Mouse (Mus musculus) mesoderm, embryonic 11.5 days (tissue): ENCODE results near the gene Myadm.

ENCODE experiments used
- DNase-seq: peaks from one replicate; pipeline ENCODE4 v3.0.0-alpha.2; 2012; ENCODE audit warnings: low read depth, low spot score

Myadm gene

DNA sequence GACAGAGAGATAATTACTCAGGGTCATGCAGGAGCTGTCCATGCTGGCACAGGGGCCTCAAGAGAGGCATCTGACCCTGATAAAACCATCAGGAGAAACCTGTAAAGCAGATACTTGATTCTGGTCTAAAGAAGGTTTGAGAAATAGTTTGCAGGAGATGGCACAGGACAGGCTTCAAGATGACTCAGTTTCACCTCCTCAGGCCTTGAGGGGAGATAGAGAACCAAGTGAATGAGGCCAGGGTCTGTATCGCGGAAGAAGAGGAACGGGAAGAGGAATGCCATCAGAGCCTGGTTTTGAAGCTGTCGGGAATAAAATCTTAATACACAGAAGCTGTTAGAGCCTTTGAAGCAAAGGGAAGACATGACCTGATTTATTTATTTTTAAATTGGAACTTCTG is 28.8 kb downstream of the Myadm start:
- DNase-seq: no peak

DNA sequence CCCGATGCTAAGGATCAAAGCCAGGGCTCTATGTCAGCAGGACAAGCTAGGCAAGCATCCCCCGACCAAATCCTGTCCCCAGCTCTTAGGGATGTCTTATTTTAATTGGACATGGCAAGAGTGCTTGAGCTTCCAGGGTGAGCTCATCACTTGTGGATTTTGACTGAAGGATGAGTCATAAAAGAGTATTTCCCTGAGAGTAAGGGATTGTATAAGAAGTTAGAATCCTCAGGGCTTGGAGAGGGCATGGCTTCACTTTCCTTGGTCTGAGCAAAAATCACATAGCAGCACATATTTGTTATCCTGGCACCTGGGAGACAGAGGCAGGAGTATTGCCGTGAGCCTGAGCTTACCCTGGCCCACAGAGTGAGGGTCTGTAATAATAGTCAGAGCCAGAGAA is 32.0 kb downstream of the Myadm start:
- no peak for DNase-seq

DNA sequence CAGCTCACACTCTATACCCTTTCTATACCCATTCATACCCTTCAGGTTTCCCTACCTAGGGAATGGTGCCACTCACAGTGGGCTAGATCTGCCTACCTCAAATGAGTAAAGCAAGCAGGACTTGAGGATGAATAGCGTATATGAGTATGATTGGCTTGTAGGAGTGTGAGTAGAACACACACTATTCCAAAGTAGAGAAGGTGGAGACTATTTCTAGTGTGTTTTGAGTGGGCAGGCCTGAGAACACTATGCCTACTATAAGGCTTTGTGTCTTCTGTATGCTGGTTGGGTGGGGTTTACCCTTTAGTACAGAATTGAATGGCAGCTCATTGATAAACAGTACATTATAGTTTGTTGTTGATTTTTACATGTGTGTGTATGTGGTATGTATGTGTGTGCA is 34.9 kb downstream of the Myadm start:
- DNase-seq: no peak

DNA sequence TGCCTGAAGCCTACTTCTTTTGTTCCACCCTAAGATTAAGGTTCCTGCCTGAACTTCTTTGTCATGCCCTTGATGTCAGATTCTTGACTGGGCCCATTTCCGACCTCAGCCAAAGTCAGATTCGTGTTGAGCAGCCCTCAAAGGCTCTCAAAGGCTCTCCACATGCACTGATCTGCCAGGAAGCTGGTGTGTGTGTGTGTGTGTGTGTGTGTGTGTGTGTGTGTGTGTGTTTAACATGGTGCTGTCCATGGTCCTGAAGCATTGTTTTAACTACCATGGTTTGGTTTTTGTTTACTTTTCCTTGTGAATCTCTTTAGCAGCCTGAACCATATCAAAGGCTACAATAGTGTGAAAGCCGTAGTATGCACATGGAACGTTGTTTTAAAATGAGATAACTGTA is 39.1 kb downstream of the Myadm start:
- peak; percentile 32 for DNase-seq

DNA sequence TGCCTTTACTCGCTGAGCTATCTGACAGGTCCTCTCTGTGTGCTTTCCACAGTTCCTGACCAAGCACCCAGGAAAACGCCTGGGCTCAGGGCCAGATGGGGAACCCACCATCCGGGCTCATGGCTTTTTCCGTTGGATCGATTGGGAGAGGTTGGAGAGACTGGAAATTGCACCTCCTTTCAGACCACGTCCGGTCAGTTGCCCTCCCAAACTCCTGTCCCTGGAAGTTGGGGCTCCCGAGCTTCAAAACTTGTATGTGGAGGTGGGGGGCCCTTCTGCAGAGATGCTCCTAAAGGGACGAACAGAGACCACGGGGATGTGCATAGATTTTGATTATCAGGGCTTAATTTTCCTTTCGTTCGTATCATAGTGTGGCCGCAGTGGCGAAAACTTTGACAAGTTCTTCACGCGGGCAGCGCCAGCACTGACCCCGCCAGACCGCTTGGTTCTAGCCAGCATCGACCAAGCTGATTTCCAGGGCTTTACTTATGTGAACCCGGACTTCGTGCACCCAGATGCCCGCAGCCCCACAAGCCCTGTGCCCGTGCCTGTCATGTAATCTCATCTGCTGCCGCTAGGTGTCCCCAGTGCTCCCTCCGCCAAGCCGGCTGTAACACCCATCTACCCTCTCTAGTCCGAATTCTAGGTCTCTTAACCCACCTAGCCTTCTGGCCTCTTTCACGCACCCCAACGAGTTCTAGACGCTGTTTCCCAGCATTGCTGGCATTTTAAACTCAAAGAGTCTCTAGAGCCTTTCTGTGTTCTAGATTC is 41.1 kb downstream of the Myadm start:
- peak; percentile 82 for DNase-seq

DNA sequence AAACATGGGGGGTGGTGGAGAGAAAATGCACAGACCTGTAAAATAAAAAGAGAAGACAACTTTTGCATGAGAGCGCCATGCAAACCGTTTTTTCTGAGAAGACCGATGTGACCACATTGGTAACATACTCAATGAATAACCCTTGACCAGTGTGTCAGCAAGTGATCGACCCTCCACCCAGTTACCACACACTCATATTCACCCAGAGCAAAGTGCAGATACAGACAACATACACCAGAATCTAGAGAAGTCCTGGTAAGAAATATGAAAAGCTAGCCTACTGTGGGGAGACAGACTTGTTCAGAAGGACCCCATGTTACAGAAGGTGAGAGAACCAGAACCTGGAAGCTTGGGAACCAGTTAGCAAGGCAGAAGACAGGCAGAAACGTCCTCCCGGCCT is 42.3 kb downstream of the Myadm start:
- no peak for DNase-seq

DNA sequence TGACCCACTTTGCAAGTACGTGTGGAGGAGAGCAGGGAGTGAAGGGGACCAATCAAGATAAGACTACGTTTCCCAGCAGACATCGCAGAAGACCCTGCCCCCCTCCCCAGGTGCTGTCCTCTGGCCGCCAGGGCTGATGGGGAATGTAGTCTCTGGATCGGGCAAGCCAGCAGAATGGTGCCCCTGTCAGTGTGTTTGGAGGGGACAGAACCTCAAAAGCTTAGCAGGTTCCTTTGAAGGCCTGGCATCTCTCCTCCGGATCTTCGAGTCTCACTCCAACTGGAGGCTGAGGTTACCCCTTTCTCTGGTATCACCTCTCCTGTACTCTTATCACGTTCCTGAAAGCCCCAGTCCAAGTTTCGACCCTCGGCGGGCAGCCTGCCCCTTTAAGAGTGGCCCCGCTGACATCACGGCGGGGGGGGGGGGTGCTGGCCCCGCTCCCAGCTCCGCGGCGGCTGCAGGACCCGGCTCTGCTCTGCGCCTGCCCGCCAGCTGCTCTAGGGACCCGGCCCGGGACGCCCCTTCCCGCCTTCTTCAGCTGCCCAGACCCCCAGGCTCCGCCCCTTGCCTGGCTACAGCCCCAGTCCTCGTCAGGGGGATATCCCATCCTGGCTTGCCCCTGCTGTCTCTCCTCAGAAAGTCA is 42.8 kb downstream of the Myadm start:
- DNase-seq: peak; percentile 90

DNA sequence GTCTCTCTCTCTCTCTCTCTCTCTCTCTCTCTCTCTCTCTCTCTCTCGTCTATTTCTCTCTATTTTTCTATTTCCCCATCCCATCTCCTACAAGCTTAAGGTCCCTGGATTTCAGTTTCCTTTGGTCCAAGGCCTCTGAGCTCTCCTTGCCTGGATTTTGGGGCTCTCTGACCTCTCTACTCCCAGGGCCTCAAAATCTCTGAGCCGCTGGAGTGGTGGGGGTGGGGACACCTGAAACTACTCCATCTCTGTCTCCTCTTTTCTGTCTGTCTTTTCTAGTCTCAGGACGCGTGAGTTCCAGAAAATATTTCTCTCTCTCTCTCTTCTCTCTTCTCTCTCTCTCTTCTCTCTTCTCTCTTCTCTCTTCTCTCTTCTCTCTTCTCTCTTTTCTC is 43.3 kb downstream of the Myadm start:
- DNase-seq: no peak

DNA sequence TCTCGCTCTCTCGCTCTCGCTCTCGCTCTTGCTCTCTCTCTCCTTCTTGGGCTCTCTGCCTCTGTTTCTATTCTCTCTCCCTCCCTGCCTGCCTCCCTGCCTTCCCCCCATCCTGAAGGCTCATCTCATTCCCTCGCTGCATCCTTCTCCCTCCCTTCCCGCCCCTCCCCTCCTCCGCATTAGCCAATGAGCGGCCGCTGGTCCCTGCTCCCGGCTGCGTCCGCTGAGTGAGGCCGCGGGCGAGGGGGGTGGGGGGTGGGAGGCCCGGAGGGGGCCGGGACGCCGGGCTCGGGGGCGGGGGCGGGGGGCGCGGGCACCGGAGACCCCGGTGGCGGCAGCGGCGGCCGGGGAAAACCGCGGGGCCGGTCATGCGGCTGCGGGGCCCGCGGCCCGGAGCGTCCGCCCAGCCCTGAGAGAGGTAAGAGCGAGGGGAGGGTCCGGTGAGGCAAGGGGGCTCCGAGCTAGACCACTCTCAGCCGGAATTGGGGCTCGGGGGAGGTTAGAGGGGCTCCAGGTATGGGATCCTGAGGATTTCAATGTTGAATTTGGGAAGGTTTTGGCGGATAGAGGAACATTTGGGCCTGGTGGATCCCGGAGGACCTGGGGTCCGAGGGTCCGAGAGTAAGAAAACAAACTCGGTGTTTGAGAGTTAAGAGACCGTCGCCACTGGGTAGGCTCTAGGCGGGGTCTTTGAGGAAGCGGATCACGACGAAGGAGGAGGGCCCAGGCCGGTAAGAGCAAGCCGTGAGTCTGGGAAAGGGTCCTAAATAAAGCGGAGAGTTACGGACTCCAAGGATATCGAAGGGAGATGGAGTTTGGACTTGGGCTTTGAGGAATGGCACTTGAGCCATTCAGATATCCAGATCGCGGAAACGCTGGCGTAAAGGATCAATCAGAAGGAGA is 44.0 kb downstream of the Myadm start, which contains the start of gene Cacng7:
Cacng7 (plus strand) TSS at position 337 of the 903 bp plus-strand sequence.
- DNase-seq: peak; percentile 78

DNA sequence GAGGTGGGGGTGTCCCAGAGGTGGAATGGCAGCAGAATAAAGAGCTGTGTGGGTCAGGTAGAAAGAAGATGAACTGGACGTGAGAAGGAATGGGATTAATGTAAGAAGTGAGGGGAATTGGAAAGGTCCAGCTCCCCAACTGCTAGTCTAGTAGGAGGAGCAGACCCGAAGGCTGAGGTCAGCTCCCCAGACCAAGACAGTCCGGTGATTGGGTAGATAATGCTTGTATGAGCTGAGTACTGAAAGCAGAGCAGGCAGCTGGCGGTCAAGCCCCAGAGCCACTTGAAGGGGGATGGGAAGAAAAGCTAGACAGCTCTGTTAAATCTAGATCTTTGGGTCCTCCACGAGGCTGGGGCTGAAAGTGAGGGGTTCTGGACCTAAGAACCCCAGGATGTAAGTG is 44.7 kb downstream of the Myadm start:
- DNase-seq: peak; percentile 12

DNA sequence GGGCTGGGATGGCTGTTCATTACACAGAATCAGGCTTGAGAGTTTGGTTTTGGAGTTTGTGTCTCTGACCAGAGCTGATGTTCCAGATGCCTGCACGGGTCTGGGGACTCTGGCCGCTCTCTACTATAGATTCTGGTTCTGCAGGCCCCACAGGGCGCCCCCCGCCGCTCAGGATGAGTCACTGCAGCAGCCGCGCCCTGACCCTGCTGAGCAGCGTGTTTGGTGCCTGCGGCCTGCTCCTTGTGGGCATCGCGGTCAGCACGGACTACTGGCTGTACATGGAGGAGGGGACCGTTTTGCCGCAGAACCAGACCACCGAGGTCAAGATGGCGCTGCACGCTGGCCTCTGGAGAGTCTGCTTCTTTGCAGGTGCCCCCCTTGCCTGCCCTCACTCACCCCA is 47.5 kb downstream of the Myadm start:
- DNase-seq: no peak

DNA sequence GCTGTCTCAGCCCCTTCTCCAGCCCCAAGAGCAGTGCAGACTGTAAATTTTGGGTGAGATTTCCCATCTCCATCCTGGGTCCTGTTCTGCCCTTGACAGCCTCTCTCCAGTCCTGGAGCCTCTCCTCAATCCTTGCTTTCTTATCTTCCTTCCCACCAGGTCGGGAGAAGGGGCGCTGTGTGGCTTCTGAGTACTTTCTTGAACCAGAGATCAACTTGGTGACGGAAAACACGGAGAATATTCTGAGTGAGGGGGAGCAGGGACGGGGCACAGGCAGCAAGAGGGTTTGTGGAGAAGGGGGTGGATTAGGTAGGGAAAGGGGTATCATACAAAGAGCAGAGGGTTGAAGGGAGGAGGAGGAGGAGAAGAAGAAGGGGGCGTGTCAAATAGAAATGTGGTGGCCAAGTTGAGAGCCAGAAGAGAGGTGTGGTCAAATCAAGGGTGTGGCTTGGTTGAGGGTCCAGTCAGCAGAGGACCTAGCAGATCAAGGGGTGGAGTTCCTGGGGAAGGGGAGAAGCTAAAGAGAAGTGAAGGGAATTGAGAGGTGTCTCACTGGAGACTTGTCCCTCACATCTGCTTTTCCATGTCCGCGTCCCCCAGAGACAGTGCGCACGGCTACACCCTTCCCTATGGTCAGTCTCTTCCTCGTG is 49.5 kb downstream of the Myadm start:
- DNase-seq: no peak

DNA sequence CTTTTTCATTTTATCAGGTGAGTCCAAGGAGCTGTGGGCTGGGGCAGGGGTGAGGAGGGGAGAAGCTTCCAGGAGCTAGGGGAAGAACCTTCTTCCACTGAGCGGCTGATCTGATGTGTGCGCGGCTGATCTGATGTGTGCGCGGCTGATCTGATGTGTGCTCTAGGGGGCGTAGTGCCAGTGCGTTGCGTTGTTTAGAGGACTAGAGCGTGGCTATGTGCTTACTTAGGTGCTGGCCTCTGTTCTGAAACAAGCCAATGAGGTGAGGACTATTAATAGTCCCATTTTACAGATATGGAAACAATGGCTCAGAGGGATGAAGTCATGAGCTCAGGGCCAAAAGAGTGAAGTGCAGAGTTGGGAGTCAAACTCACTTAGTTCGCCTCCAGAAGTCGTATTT is 50.1 kb downstream of the Myadm start:
- DNase-seq: no peak

DNA sequence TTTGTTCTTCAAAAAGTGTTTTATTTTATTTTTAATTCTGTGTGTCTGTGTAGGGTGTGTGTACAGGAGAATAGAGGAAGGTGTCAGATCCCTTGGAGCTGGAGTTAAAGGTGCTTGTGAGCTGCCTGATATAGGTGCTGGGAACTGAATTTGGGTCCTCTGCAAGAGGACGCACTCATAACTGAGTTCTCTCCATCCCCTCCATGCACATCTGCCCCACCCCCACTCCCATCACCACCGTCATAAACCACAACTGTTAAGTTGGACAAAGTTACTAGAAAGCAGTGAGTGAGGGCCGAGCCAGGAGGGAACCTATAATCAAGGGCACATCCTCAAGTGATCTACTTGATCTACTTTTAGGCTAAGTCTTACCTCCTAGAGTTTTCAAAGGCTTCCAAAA is 55.0 kb downstream of the Myadm start:
- no peak for DNase-seq

DNA sequence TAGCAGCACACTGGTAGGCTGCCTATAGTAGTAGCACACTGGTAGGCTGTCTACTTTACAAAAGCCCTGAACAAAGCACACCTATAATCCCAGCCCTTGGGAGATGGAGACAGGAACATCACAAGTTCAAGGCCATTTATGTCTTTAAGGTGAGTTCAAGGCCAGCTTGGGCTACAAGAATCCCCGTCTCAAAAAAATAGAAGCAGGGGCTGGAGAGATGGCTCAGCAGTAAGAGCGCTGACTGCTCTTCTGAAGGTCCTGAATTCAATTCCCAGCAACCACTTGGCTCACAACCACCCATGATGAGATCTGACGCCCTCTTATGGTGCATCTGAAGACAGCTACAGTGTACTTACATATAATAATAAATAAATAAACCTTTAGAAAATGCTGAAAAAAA is 56.4 kb downstream of the Myadm start:
- no peak for DNase-seq

DNA sequence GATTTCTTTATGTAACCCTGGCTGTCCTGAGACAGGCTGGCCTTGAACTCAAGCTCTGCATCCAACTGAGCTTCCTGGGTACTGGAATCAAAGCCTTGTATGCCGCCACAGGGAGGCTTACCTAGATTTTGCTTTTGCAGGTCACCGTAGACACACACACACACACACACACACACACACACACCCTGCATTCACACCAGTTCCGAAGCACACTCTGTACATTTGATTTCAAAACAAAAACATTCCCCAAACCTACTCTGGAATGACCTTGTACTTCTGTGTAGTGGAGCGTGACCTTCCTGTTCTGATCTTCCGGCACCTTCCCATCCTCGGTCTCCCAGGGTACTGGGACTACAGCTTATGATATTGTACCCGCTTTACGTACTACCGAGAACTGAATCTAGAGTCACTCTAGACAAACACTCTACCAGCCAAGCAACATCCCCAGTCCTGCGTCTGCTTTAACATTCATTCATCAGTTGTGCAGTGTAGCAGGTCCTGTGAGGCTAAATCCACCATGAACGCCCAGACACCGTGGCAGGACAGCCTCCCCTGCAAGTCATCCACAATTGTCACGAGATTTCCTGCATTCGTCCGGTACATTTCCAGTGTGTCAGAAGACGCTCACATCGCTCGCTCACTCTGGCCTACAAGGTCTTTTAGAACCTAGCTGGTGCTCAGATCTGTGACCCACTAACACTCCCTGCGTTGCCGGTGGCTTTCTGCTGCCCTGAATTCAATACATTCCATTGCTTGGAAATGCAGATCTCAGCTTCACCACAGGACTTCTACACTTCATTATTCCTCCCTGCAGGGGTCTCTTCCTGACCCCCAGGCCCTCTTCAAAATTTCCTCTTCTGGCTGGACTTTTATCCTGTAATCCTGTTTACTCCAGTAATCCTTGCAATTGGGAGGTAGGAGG is 58.7 kb downstream of the Myadm start:
- DNase-seq: no peak

DNA sequence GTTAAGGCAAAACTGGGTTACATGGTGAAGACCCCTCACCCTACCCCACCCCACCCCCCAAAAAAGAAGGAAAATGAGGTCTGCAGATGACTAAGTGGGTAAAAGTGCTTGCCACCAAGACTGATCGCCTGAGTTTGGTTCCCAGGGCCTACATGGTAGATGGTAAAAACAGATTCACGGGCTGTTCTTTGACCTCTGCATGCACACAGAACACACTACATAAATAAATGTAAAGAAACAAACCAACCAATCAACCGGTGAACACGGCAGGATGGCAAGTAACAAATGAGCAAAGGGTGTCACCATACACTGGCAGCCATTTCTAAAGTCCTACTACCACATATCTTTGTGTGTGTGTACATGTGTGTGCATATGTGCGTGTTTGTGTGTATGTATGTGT is 59.4 kb downstream of the Myadm start:
- DNase-seq: no peak

DNA sequence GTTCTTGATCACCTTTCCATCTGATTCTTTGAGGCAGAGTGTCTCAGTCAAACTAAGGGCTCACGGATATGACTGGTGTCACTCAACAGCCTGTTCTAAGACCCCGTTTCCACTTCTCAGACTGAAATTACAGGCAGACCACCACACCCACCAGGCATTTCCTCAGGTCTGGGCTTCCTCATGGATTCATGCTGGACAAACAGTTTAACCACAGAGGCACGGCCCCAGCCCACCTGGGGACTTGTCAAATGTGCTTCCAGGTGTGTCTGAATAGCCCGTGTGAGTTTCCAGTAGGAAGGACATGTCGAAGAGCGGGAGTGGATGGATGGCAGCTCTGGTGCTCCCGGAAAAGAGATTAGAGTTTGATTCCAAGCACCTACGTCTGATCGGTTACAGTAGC is 60.9 kb downstream of the Myadm start:
- no peak for DNase-seq
